Mouse (Mus musculus) stomach, embryonic 14.5 days (tissue): ENCODE measurements around the gene Cyp1a1. TPM values are rescaled to one million over a fixed set of nuclear protein-coding genes. Genes with fewer than 3 reads are reported as not detected.

Experiments used
- ATAC-seq: fragments of 200-750 bp; cut with Nextera tagmentation; 2 replicates; pipeline ENCODE4 v1.8.0; 2017; ENCODE audit warnings: low read depth, moderate TSS enrichment; ENCODE audit not compliant: insufficient number of reproducible peaks, insufficient read depth, low FRiP score
- H3K27ac ChIP-seq: fragments of 300-500 bp; sonication (generic); 2 replicates; pipeline ENCODE4 v1.5.1; 2014; ENCODE audit warnings: mild to moderate bottlenecking, low read length, moderate library complexity, mixed read lengths
- H3K27me3 ChIP-seq: fragments of 300-500 bp; sonication (generic); 2 replicates; pipeline ENCODE4 v1.6.1; 2014; ENCODE audit warnings: low read length, control low read depth, mixed read lengths; ENCODE audit not compliant: control insufficient read depth, insufficient read depth
- H3K36me3 ChIP-seq: fragments of 300-500 bp; sonication (generic); 2 replicates; pipeline ENCODE4 v1.6.1; 2014; ENCODE audit warnings: mild to moderate bottlenecking, control low read depth, low read length, moderate library complexity, mixed read lengths; ENCODE audit not compliant: control insufficient read depth, insufficient read depth
- H3K4me1 ChIP-seq: fragments of 300-500 bp; sonication (generic); 2 replicates; pipeline ENCODE4 v1.6.1; 2014; ENCODE audit warnings: low read length, control low read depth, mixed read lengths; ENCODE audit not compliant: control insufficient read depth, insufficient read depth
- H3K4me2 ChIP-seq: fragments of 300-500 bp; sonication (generic); replicated peaks from 2 replicates; pipeline ENCODE4 v1.6.1; 2014; ENCODE audit warnings: low read depth, low read length, control low read depth
- H3K4me3 ChIP-seq: fragments of 300-500 bp; sonication (generic); 2 replicates; pipeline ENCODE4 v1.5.1; 2014; ENCODE audit warnings: low read depth, low read length, control low read depth
- H3K9ac ChIP-seq: fragments of 300-500 bp; sonication (generic); replicated peaks from 2 replicates; pipeline ENCODE4 v1.6.1; 2014; ENCODE audit warnings: low read depth, mild to moderate bottlenecking, control low read depth, low read length, moderate library complexity, mixed read lengths
- H3K9me3 ChIP-seq: fragments of 300-500 bp; sonication (generic); 2 replicates; pipeline ENCODE4 v1.6.1; 2016; ENCODE audit warnings: low read depth, low read length, control low read depth; ENCODE audit not compliant: control insufficient read depth
- WGBS: fragments of 180-500 bp; shearing (Covaris S2); extraction: QIAGEN DNeasy Blood & Tissue Kit; methylation state at CpG from one replicate; pipeline ENCODE4 v1.1.7; 2014; 5-methylcytosine and 5-hydroxymethylcytosine counted together
- polyA plus RNA-seq: library from polyadenylated mRNA; unstranded; fragments of >200 nt; fragmentation: Nextera tagmentation; extraction: Ambion mirVana; gene quantifications from 2 replicates; pipeline ENCODE4 v1.2.1, GENCODE M21; 2014

The Cyp1a1 gene
- polyA plus RNA-seq, 1 experiment from 2014 or later = not detected

GRCm38 (mm10) chr9:57659774-57660173 is 28.0 kb upstream of the Cyp1a1 start:
- no peaks in the 10 kb centered on the region for H3K36me3 ChIP-seq
- H3K9ac ChIP-seq = no peak overlapping the region
- H3K4me3 ChIP-seq = no peak overlapping the region
- no peak overlapping the region for H3K27ac ChIP-seq
- ATAC-seq = no peak
- H3K4me2 ChIP-seq = no peak overlapping the region
- no peaks in the 10 kb centered on the region for H3K9me3 ChIP-seq
- WGBS = 22% methylated on average over 4 of the region's 4 CpGs
- H3K4me1 ChIP-seq = no peaks in the 10 kb centered on the region
- H3K27me3 ChIP-seq = no peaks in the 10 kb centered on the region

GRCm38 (mm10) chr9:57660501-57660900 is 27.2 kb upstream of the Cyp1a1 start:
- H3K36me3 ChIP-seq = no peaks in the 10 kb centered on the region
- WGBS = 72% methylated on average over 6 of the region's 6 CpGs
- H3K9me3 ChIP-seq = no peaks in the 10 kb centered on the region
- no peak overlapping the region for H3K4me2 ChIP-seq
- no peak overlapping the region for H3K4me3 ChIP-seq
- no peaks in the 10 kb centered on the region for H3K27me3 ChIP-seq
- no peak overlapping the region for H3K27ac ChIP-seq
- no peaks in the 10 kb centered on the region for H3K4me1 ChIP-seq
- H3K9ac ChIP-seq = no peak overlapping the region
- no peak for ATAC-seq

GRCm38 (mm10) chr9:57661552-57661951 is 26.2 kb upstream of the Cyp1a1 start:
- Histone ChIP-seq H3K27ac (no peak overlapping the region), H3K9ac (no peak overlapping the region), H3K4me3 (no peak overlapping the region), H3K4me2 (no peak overlapping the region), H3K27me3 (no peaks in the 10 kb centered on the region), H3K36me3 (no peaks in the 10 kb centered on the region), H3K9me3 (no peaks in the 10 kb centered on the region), H3K4me1 (no peaks in the 10 kb centered on the region)
- 59% methylated on average over 3 of the region's 3 CpGs for WGBS
- no peak for ATAC-seq

- H3K9ac ChIP-seq = no peak overlapping the region
- no peak for ATAC-seq
- 38% methylated on average over 7 of the region's 7 CpGs for WGBS
- no peaks in the 10 kb centered on the region for H3K4me1 ChIP-seq
- no peak overlapping the region for H3K27ac ChIP-seq
- H3K4me3 ChIP-seq = no peak overlapping the region
- no peak overlapping the region for H3K4me2 ChIP-seq
- H3K27me3 ChIP-seq = no peaks in the 10 kb centered on the region
- no peaks in the 10 kb centered on the region for H3K9me3 ChIP-seq
- H3K36me3 ChIP-seq = no peaks in the 10 kb centered on the region
Observed at GRCm38 (mm10) chr9:57664616-57665015, 23.1 kb upstream of the Cyp1a1 start.

GRCm38 (mm10) chr9:57666536-57666935 is 21.2 kb upstream of the Cyp1a1 start:
- H3K4me3 ChIP-seq = no peak overlapping the region
- H3K27ac ChIP-seq = no peak overlapping the region
- ATAC-seq = no peak
- H3K4me2 ChIP-seq = no peak overlapping the region
- no peaks in the 10 kb centered on the region for H3K36me3 ChIP-seq
- H3K9me3 ChIP-seq = no peaks in the 10 kb centered on the region
- no peaks in the 10 kb centered on the region for H3K27me3 ChIP-seq
- 78% methylated on average over 8 of the region's 8 CpGs for WGBS
- no peaks in the 10 kb centered on the region for H3K4me1 ChIP-seq
- H3K9ac ChIP-seq = no peak overlapping the region

GRCm38 (mm10) chr9:57667136-57667535 is 20.6 kb upstream of the Cyp1a1 start:
- Histone ChIP-seq H3K4me2 (no peak overlapping the region), H3K36me3 (no peaks in the 10 kb centered on the region), H3K4me1 (no peaks in the 10 kb centered on the region), H3K4me3 (no peak overlapping the region), H3K9me3 (no peaks in the 10 kb centered on the region), H3K9ac (no peak overlapping the region), H3K27me3 (no peaks in the 10 kb centered on the region), H3K27ac (no peak overlapping the region)
- WGBS = 76% methylated on average over 3 of the region's 3 CpGs
- ATAC-seq = no peak

- H3K4me3 ChIP-seq = no peak overlapping the region
- ATAC-seq = no peak
- no peaks in the 10 kb centered on the region for H3K36me3 ChIP-seq
- no peaks in the 10 kb centered on the region for H3K27me3 ChIP-seq
- WGBS = 62% methylated on average over 11 of the region's 11 CpGs
- H3K4me1 ChIP-seq = no peaks in the 10 kb centered on the region
- H3K27ac ChIP-seq = no peak overlapping the region
- H3K9ac ChIP-seq = no peak overlapping the region
- no peaks in the 10 kb centered on the region for H3K9me3 ChIP-seq
- H3K4me2 ChIP-seq = no peak overlapping the region
Observed at GRCm38 (mm10) chr9:57667817-57668216, 19.9 kb upstream of the Cyp1a1 start.

- no peak for ATAC-seq
- Histone ChIP-seq H3K9me3 (no peaks in the 10 kb centered on the region), H3K27me3 (no peaks in the 10 kb centered on the region), H3K36me3 (no peaks in the 10 kb centered on the region), H3K4me1 (no peaks in the 10 kb centered on the region), H3K4me3 (no peak overlapping the region), H3K9ac (no peak overlapping the region), H3K4me2 (no peak overlapping the region), H3K27ac (no peak overlapping the region)
- 19% methylated on average over 1 of the region's 1 CpGs for WGBS
Observed at GRCm38 (mm10) chr9:57668277-57668676, 19.5 kb upstream of the Cyp1a1 start.

GRCm38 (mm10) chr9:57669566-57669965 is 18.2 kb upstream of the Cyp1a1 start:
- no peak overlapping the region for H3K9ac ChIP-seq
- H3K36me3 ChIP-seq = no peaks in the 10 kb centered on the region
- H3K27ac ChIP-seq = no peak overlapping the region
- no peak overlapping the region for H3K4me2 ChIP-seq
- no peaks in the 10 kb centered on the region for H3K27me3 ChIP-seq
- ATAC-seq = no peak
- 82% methylated on average over 3 of the region's 3 CpGs for WGBS
- no peaks in the 10 kb centered on the region for H3K9me3 ChIP-seq
- no peak overlapping the region for H3K4me3 ChIP-seq
- no peaks in the 10 kb centered on the region for H3K4me1 ChIP-seq
